Mouse (Mus musculus) hindbrain, embryonic 13.5 days (tissue): ENCODE measurements at regions not wholly inside any gene's neighbourhood (a gene's known extent, or its start where the extent isn't known, plus 50 kb on each side); places are given as distances from the start of the nearest gene placed in this dataset.

ENCODE experiments used
- ATAC-seq: fragments of 200-750 bp; cut with Nextera tagmentation; 2 replicates; pipeline ENCODE4 v1.8.0; 2017; ENCODE audit warnings: moderate TSS enrichment; ENCODE audit not compliant: low FRiP score
- H3K27ac ChIP-seq: fragments of 300-500 bp; sonication (generic); 2 replicates; pipeline ENCODE4 v1.5.1; 2015; ENCODE audit warnings: inconsistent platforms, mild to moderate bottlenecking, moderate library complexity
- H3K27me3 ChIP-seq: fragments of 300-500 bp; sonication (generic); 2 replicates; pipeline ENCODE4 v1.6.1; 2015; ENCODE audit warnings: mild to moderate bottlenecking, inconsistent platforms
- H3K36me3 ChIP-seq: fragments of 300-500 bp; sonication (generic); 2 replicates; pipeline ENCODE4 v1.6.1; 2015; ENCODE audit warnings: mild to moderate bottlenecking, inconsistent platforms
- H3K4me1 ChIP-seq: fragments of 300-500 bp; sonication (generic); replicated peaks from 2 replicates; pipeline ENCODE4 v1.6.1; 2015; ENCODE audit warnings: inconsistent platforms
- H3K4me2 ChIP-seq: fragments of 300-500 bp; sonication (generic); 2 replicates; pipeline ENCODE4 v1.6.1; 2015; ENCODE audit warnings: inconsistent platforms, mild to moderate bottlenecking, moderate library complexity
- H3K4me3 ChIP-seq: fragments of 300-500 bp; sonication (generic); 2 replicates; pipeline ENCODE4 v1.5.1; 2015; ENCODE audit warnings: mild to moderate bottlenecking, inconsistent platforms
- H3K9ac ChIP-seq: fragments of 300-500 bp; sonication (generic); 2 replicates; pipeline ENCODE4 v1.6.1; 2015; ENCODE audit warnings: mild to moderate bottlenecking, inconsistent platforms
- H3K9me3 ChIP-seq: fragments of 300-500 bp; sonication (generic); 2 replicates; pipeline ENCODE4 v1.6.1; 2016; ENCODE audit warnings: inconsistent platforms
- WGBS: fragments of 180-500 bp; shearing (Covaris S2); methylation state at CpG from one replicate; pipeline ENCODE4 v1.1.7; 2015; 5-methylcytosine and 5-hydroxymethylcytosine counted together

DNA sequence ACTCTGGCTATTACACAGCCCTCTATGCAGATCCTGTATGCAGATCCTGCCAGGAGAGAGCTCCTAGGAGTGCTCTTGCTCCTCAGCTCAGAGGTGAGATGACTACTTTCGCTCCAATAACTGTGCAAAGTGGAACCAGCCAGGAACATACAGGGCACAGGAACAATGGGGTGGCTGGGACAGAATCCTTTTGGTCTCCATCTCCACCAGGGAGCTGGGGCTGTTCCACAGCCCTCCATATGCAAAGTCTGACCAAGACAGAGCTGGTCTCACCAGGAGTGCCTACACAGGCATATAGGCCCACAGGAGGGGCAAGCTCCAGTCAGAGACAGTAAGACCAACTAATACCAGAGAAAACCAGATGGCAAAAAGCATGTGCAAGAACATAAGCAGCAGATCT, 1081.1 kb downstream of the Fscb start:
- Histone ChIP-seq H3K27ac (no peak overlapping the region), H3K27me3 (no peaks in the 10 kb centered on the region), H3K36me3 (no peaks in the 10 kb centered on the region), H3K9me3 (no peaks in the 10 kb centered on the region), H3K4me3 (no peak overlapping the region), H3K9ac (no peak overlapping the region), H3K4me2 (no peak overlapping the region), H3K4me1 (no peaks in the 10 kb centered on the region)
- ATAC-seq = no peak
- 95% methylated on average over 1 of the region's 1 CpGs for WGBS

DNA sequence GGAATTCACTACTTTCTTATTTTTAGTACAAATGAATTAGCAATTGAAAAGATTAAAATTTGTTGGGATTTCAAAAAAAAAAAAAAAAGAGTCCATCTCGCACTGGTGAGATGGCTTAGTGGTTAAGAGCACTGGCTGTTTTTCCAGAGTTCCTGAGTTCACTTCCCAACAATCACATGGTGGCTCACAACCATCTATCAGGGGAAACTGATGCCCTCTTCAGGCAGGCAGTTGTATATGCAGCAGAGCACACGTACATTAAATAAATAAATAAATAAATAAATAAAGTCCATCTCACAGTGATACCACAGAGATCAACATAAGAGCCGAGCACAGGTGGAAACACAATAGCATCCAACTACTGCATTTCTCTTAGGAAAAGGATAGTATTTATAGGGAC, 1093.8 kb downstream of the Fscb start:
- H3K27me3 ChIP-seq = no peaks in the 10 kb centered on the region
- 75% methylated on average over 3 of the region's 3 CpGs for WGBS
- no peak for ATAC-seq
- no peak overlapping the region for H3K9ac ChIP-seq
- no peaks in the 10 kb centered on the region for H3K36me3 ChIP-seq
- H3K9me3 ChIP-seq = no peaks in the 10 kb centered on the region
- no peak overlapping the region for H3K4me2 ChIP-seq
- H3K27ac ChIP-seq = no peak overlapping the region
- H3K4me1 ChIP-seq = no peaks in the 10 kb centered on the region
- no peak overlapping the region for H3K4me3 ChIP-seq

DNA sequence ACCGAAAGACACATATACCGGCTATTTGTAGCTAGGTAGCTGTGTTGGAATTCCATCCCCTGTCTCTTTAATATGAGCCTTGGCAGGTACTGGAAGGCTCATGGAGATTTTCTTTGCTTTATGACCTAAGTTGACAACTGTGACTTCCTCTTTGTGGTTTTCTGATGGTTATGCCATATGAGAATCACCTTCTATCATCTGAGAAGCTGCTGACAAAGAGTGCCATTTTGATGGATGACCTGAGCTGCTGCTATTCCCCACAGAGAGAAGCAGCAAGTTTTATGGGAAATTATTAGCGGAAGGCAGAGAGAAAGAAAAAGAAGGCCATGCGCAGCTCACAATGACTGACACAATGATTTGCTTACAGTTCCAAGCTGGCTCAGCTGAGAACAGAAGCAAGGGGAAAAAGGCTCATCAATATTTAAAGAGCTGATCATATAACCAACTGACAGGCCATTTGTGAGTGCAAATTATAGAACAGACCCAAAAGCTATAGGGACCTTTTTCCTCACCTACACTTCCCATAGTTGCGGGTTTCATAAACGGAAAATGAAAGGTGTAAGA, 1105.1 kb downstream of the Fscb start:
- Histone ChIP-seq H3K27ac (peak overlapping the region; percentile 60), H3K4me3 (no peak overlapping the region), H3K27me3 (no peaks in the 10 kb centered on the region), H3K4me1 (no peaks in the 10 kb centered on the region; the same call in 1 of the 2 replicates), H3K36me3 (no peaks in the 10 kb centered on the region), H3K9ac (no peak overlapping the region), H3K9me3 (no peaks in the 10 kb centered on the region), H3K4me2 (no peak overlapping the region)
- 69% methylated on average over 6 of the region's 6 CpGs for WGBS
- no peak for ATAC-seq
